Mouse (Mus musculus) forebrain, embryonic 13.5 days (tissue): ENCODE measurements around the gene Cyp26a1. TPM values are rescaled to one million over a fixed set of nuclear protein-coding genes. Genes with fewer than 3 reads are reported as not detected.
A peak's percentile ranks its signal among the peaks of the same experiment; 100 is the strongest.

ENCODE experiments used
- ATAC-seq: fragments of 200-750 bp; cut with Nextera tagmentation; 2 replicates; pipeline ENCODE4 v1.8.0; 2017
- H3K27ac ChIP-seq: fragments of 300-500 bp; sonication (generic); 2 replicates; pipeline ENCODE4 v1.5.1; 2015; ENCODE audit warnings: inconsistent platforms, mild to moderate bottlenecking, moderate library complexity
- H3K27me3 ChIP-seq: fragments of 300-500 bp; sonication (generic); 2 replicates; pipeline ENCODE4 v1.6.1; 2015; ENCODE audit warnings: mild to moderate bottlenecking, inconsistent platforms
- H3K36me3 ChIP-seq: fragments of 300-500 bp; sonication (generic); 2 replicates; pipeline ENCODE4 v1.6.1; 2015; ENCODE audit warnings: mild to moderate bottlenecking, inconsistent platforms; ENCODE audit not compliant: poor library complexity, severe bottlenecking
- H3K4me1 ChIP-seq: fragments of 300-500 bp; sonication (generic); 2 replicates; pipeline ENCODE4 v1.6.1; 2015; ENCODE audit warnings: inconsistent platforms
- H3K4me2 ChIP-seq: fragments of 300-500 bp; sonication (generic); 2 replicates; pipeline ENCODE4 v1.6.1; 2015; ENCODE audit warnings: inconsistent platforms, mild to moderate bottlenecking, moderate library complexity
- H3K4me3 ChIP-seq: fragments of 300-500 bp; sonication (generic); 2 replicates; pipeline ENCODE4 v1.5.1; 2015; ENCODE audit warnings: mild to moderate bottlenecking, inconsistent platforms
- H3K9ac ChIP-seq: fragments of 300-500 bp; sonication (generic); 2 replicates; pipeline ENCODE4 v1.6.1; 2015; ENCODE audit warnings: mild to moderate bottlenecking, inconsistent platforms
- H3K9me3 ChIP-seq: fragments of 300-500 bp; sonication (generic); replicated peaks from 2 replicates; pipeline ENCODE4 v1.6.1; 2016; ENCODE audit warnings: inconsistent platforms
- WGBS: fragments of 180-500 bp; shearing (Covaris S2); methylation state at CpG from one replicate; pipeline ENCODE4 v1.1.7; 2015; 5-methylcytosine and 5-hydroxymethylcytosine counted together
- polyA plus RNA-seq: library from polyadenylated mRNA; unstranded; fragments of >200 nt; fragmentation: Nextera tagmentation; extraction: Ambion mirVana; gene quantifications from 2 replicates; pipeline ENCODE4 v1.2.1, GENCODE M21; 2015

Cyp26a1 gene
- polyA plus RNA-seq: 0.15 TPM in 1 of 2 replicates, not detected in the other

GRCm38 (mm10) chr19:37697651-37698272, at the start of gene Cyp26a1:
Gene Cyp26a1, plus strand, starts transcription at chr19:37697798.
- H3K9ac ChIP-seq: no peak within 1 kb of the TSS
- H3K4me2 ChIP-seq: peak within 1 kb of the TSS; percentile 56
- peak; percentile 36; the same call in 1 of the 2 replicates for ATAC-seq
- no peaks in the 10 kb centered on the region for H3K9me3 ChIP-seq
- H3K4me3 ChIP-seq: peak within 1 kb of the TSS; percentile 30
- peaks cover 99% of the 10 kb centered on the region for H3K27me3 ChIP-seq
- H3K27ac ChIP-seq: no peak within 1 kb of the TSS
- no peaks in the 10 kb centered on the region for H3K36me3 ChIP-seq
- WGBS: under 1% methylated on average over 51 of the region's 51 CpGs
- H3K4me1 ChIP-seq: peaks cover 38% of the 10 kb centered on the region

DNA sequence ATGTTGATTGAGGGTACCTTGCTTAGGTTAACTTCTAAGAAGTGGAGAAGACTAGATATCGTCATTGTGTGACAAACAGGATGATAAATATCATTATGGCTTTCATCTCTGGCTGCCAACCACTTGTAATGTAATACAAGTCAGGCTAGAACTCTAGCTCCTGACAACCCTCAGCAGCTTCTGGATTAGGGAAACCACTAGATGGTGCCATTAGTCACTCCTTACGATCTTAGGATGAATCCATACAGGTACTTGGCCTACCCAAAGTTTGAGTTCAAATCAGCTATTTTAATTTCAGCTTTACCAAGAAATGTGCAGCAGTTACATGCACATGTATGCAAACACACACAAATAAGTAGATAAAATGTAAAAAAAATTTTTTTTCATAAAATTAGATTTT, 49.6 kb upstream of the Cyp26a1 start:
- H3K9ac ChIP-seq: no peak overlapping the region
- H3K36me3 ChIP-seq: no peaks in the 10 kb centered on the region
- ATAC-seq: no peak
- WGBS: 40% methylated on average over 2 of the region's 2 CpGs
- H3K27ac ChIP-seq: no peak overlapping the region
- no peaks in the 10 kb centered on the region for H3K4me1 ChIP-seq
- no peaks in the 10 kb centered on the region for H3K27me3 ChIP-seq
- H3K4me3 ChIP-seq: no peak overlapping the region
- H3K9me3 ChIP-seq: no peaks in the 10 kb centered on the region
- H3K4me2 ChIP-seq: no peak overlapping the region

DNA sequence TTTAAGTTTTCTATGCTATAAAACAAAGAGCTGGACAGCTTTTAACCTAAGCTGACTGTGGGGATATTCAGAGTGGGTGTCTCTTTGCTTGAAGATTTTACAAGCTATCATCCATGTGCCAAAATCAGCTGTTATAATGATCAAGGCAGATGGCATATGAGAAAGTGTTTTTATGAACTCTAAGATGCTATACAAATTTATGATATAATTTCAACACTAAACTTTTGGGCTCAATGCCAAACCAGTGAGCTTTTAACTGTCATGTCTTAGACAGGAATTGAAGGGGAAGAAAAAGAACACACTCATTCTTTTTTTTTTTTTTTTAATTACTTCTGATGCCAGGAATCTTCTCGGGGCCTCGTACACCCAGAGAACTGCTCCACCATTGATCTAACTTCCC, 47.1 kb upstream of the Cyp26a1 start:
- Histone ChIP-seq H3K9me3 (no peaks in the 10 kb centered on the region), H3K27ac (no peak overlapping the region)
- 57% methylated on average over 2 of the region's 2 CpGs for WGBS

GRCm38 (mm10) chr19:37654012-37654411, 43.6 kb upstream of the Cyp26a1 start:
- H3K4me3 ChIP-seq: no peak overlapping the region
- no peak for ATAC-seq

More for the DNA sequence above, 47.1 kb upstream of the Cyp26a1 start:
- H3K27me3 ChIP-seq: no peaks in the 10 kb centered on the region
- no peak overlapping the region for H3K4me2 ChIP-seq
- H3K36me3 ChIP-seq: no peaks in the 10 kb centered on the region
- H3K4me3 ChIP-seq: no peak overlapping the region
- no peak for ATAC-seq
- H3K9ac ChIP-seq: no peak overlapping the region
- no peaks in the 10 kb centered on the region for H3K4me1 ChIP-seq

DNA sequence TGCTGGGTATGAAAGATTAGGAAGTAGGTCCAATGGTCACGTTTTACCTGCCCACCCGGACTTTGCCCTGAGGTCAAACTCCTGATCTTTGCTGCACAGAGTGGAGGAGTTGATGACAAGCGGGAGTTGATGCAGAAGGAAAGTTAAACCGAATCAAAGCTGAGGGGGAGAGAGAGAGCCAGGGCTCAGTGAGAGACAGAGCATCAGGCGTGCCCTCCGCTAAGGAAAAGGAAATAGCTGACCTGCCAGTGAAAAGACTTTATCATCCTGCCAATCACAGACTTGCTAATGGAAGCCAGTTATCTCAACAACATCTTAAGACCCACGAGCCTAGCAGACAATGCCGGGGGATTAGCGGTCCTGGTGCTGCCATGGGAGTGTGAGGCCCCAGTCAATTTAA, 41.2 kb upstream of the Cyp26a1 start:
- Histone ChIP-seq H3K27ac (no peak overlapping the region), H3K4me2 (no peak overlapping the region), H3K36me3 (no peaks in the 10 kb centered on the region), H3K9me3 (no peaks in the 10 kb centered on the region), H3K4me1 (peaks cover 7% of the 10 kb centered on the region; the same call in 1 of the 2 replicates), H3K27me3 (no peaks in the 10 kb centered on the region), H3K4me3 (no peak overlapping the region), H3K9ac (no peak overlapping the region)
- no peak for ATAC-seq
- WGBS: 4% methylated on average over 9 of the region's 9 CpGs

More at GRCm38 (mm10) chr19:37654012-37654411, 43.6 kb upstream of the Cyp26a1 start:
- Histone ChIP-seq H3K27me3 (no peaks in the 10 kb centered on the region), H3K4me2 (no peak overlapping the region), H3K4me1 (peaks cover 7% of the 10 kb centered on the region; the same call in 1 of the 2 replicates), H3K9ac (no peak overlapping the region), H3K9me3 (no peaks in the 10 kb centered on the region), H3K36me3 (no peaks in the 10 kb centered on the region), H3K27ac (no peak overlapping the region)
- WGBS: 14% methylated on average over 5 of the region's 5 CpGs

DNA sequence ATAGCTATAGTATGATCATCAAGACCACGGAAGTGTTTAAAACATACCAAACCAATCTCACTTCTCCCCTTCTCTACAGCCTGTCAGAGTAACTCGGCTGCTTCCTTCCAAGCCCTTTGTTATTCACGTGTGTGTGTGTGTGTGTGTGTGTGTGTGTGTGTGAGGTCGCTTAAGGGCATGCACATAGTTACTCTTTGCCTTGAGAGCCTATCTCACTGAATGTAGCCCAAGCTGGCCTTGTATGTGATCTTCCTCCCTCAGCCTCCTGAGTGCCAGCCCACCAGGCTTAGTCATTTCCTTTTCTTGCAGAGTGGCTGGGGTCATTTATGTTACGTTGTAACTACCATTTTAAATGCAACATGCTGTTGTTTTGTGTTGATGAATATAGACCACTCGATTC, 32.3 kb upstream of the Cyp26a1 start:
- Histone ChIP-seq H3K27ac (no peak overlapping the region), H3K9me3 (no peaks in the 10 kb centered on the region), H3K4me2 (no peak overlapping the region), H3K27me3 (no peaks in the 10 kb centered on the region), H3K36me3 (no peaks in the 10 kb centered on the region), H3K4me1 (no peaks in the 10 kb centered on the region), H3K4me3 (no peak overlapping the region), H3K9ac (no peak overlapping the region)
- no peak for ATAC-seq
- WGBS: 67% methylated on average over 6 of the region's 6 CpGs

DNA sequence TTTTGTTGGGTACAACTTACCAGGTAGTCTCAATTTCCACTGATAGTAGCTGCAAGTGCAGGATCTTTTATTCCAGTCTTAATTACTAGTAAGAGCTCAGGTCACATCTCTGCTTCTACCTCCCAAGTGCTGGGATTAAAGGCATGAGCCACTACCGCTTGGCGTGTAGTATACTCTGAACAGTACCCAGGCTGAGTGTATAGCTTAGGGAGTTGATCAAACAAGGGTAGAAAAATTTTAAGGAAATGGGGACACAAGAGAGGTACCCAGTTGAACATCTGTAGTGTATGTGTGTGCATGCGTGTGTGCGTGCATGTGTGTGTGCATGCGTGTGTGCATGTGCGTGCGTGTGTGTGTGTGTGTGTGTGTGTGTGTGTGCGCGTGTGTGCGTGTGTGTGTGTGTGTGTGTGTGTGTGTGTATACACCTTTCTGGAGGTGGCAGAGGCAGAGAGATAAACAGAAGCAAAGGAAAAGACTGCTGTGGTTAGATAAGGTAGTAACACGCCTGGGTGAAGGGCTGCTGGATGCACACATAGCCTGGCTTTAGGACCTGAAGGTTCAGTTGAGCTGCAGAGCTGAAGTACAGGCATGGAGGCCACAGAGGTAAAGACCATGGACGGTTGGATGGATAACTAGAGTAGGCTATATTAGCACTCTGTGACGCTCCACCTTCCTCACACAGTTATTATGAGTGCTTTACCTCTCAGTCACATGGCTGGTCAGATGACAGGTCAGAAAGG, 29.6 kb upstream of the Cyp26a1 start:
- no peak overlapping the region for H3K4me2 ChIP-seq
- H3K27ac ChIP-seq: no peak overlapping the region
- 0 out of 2 replicates have a peak, but pooled peaks cover 5% of the 10 kb centered on the region for H3K4me1 ChIP-seq
- no peaks in the 10 kb centered on the region for H3K27me3 ChIP-seq
- H3K9ac ChIP-seq: no peak overlapping the region
- no peaks in the 10 kb centered on the region for H3K9me3 ChIP-seq
- ATAC-seq: no peak
- H3K36me3 ChIP-seq: no peaks in the 10 kb centered on the region
- WGBS: 82% methylated on average over 13 of the region's 13 CpGs
- no peak overlapping the region for H3K4me3 ChIP-seq

DNA sequence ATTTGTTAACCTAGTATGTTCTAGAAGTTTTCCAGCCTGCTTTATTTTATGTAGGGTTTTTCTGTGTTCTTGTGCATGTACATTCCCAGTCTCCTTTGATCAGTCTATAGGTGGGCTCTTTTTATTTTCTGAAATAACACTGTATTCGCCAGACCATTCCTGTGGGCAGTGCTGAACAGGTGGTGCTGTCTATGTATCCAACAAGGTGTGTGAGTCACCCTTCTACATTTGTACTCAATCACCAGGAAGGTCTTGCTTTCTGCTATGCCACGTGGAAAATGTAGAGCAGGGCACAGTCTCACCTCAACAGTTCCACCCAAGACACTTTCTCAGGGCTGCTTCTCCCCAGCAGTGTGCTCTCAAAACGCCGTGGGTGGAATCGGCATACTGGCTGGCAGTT, 28.9 kb upstream of the Cyp26a1 start:
- no peaks in the 10 kb centered on the region for H3K27me3 ChIP-seq
- H3K27ac ChIP-seq: no peak overlapping the region
- 91% methylated on average over 5 of the region's 5 CpGs for WGBS
- H3K9me3 ChIP-seq: no peaks in the 10 kb centered on the region
- H3K4me2 ChIP-seq: no peak overlapping the region
- H3K9ac ChIP-seq: no peak overlapping the region
- no peak overlapping the region for H3K4me3 ChIP-seq
- H3K4me1 ChIP-seq: 0 out of 2 replicates have a peak, but pooled peaks cover 5% of the 10 kb centered on the region
- no peak for ATAC-seq
- no peaks in the 10 kb centered on the region for H3K36me3 ChIP-seq

- Histone ChIP-seq H3K4me3 (no peak overlapping the region), H3K9ac (no peak overlapping the region), H3K4me2 (no peak overlapping the region), H3K9me3 (no peaks in the 10 kb centered on the region), H3K4me1 (0 out of 2 replicates have a peak, but pooled peaks cover 5% of the 10 kb centered on the region), H3K27me3 (no peaks in the 10 kb centered on the region), H3K27ac (no peak overlapping the region), H3K36me3 (no peaks in the 10 kb centered on the region)
- WGBS: 72% methylated on average over 5 of the region's 5 CpGs
- no peak for ATAC-seq
Measured at GRCm38 (mm10) chr19:37669486-37669885, 28.1 kb upstream of the Cyp26a1 start.

- H3K4me1 ChIP-seq: 0 out of 2 replicates have a peak, but pooled peaks cover 5% of the 10 kb centered on the region
- no peaks in the 10 kb centered on the region for H3K9me3 ChIP-seq
- H3K27me3 ChIP-seq: no peaks in the 10 kb centered on the region
- no peak overlapping the region for H3K27ac ChIP-seq
- ATAC-seq: no peak
- H3K4me2 ChIP-seq: no peak overlapping the region
- H3K4me3 ChIP-seq: no peak overlapping the region
- no peak overlapping the region for H3K9ac ChIP-seq
- H3K36me3 ChIP-seq: no peaks in the 10 kb centered on the region
- 65% methylated on average over 12 of the region's 12 CpGs for WGBS
Measured at GRCm38 (mm10) chr19:37673393-37673792, 24.2 kb upstream of the Cyp26a1 start.

DNA sequence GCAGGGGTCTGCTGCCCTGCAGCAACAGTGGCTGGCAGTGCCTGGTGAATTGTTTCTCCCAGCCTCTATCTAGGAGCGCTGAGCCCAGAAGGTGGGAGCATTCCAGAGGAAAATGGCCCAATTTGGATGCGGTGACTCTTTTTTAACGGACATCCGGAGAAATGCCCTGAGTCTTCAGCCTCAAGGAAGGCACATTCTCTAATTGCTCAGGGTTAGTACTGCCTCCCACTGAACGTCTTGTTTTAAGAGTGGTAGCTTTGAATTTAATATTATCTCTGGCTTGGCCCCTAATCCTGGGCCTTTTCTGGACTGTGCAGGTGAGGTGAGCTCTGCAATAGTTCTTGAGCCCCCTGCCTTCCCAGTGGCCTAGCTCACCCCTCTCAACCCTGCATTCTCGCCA, 12.3 kb upstream of the Cyp26a1 start, which contains the start of gene Cyp26c1:
Gene Cyp26c1, plus strand, starts transcription at position 301 of the 400 bp plus-strand sequence.
- WGBS: 3% methylated on average over 6 of the region's 6 CpGs
- H3K4me2 ChIP-seq: no peak within 1 kb of the TSS
- ATAC-seq: no peak
- no peaks in the 10 kb centered on the region for H3K9me3 ChIP-seq
- H3K4me3 ChIP-seq: no peak within 1 kb of the TSS
- peaks cover 86% of the 10 kb centered on the region for H3K27me3 ChIP-seq
- H3K36me3 ChIP-seq: no peaks in the 10 kb centered on the region
- H3K4me1 ChIP-seq: 0 out of 2 replicates have a peak, but pooled peaks cover 11% of the 10 kb centered on the region
- H3K9ac ChIP-seq: no peak within 1 kb of the TSS
- no peak within 1 kb of the TSS for H3K27ac ChIP-seq

- Histone ChIP-seq H3K27me3 (peaks cover 93% of the 10 kb centered on the region), H3K9ac (no peak overlapping the region), H3K4me3 (no peak overlapping the region), H3K36me3 (no peaks in the 10 kb centered on the region), H3K4me2 (no peak overlapping the region), H3K4me1 (peaks cover 16% of the 10 kb centered on the region), H3K27ac (no peak overlapping the region), H3K9me3 (no peaks in the 10 kb centered on the region)
- no peak for ATAC-seq
- WGBS: 3% methylated on average over 23 of the region's 23 CpGs
Measured at GRCm38 (mm10) chr19:37686347-37686746, 11.3 kb upstream of the Cyp26a1 start.
